Mouse (Mus musculus): ENCODE results near the gene Etaa1. TPM values are rescaled to one million over a fixed set of nuclear protein-coding genes. Genes with fewer than 3 reads are reported as not detected.

Etaa1 gene
- 8.9 and 10.6 TPM in 2 replicates for polyA plus RNA-seq (2015; fragmentation: Nextera tagmentation; extraction: Ambion mirVana)

DNA sequence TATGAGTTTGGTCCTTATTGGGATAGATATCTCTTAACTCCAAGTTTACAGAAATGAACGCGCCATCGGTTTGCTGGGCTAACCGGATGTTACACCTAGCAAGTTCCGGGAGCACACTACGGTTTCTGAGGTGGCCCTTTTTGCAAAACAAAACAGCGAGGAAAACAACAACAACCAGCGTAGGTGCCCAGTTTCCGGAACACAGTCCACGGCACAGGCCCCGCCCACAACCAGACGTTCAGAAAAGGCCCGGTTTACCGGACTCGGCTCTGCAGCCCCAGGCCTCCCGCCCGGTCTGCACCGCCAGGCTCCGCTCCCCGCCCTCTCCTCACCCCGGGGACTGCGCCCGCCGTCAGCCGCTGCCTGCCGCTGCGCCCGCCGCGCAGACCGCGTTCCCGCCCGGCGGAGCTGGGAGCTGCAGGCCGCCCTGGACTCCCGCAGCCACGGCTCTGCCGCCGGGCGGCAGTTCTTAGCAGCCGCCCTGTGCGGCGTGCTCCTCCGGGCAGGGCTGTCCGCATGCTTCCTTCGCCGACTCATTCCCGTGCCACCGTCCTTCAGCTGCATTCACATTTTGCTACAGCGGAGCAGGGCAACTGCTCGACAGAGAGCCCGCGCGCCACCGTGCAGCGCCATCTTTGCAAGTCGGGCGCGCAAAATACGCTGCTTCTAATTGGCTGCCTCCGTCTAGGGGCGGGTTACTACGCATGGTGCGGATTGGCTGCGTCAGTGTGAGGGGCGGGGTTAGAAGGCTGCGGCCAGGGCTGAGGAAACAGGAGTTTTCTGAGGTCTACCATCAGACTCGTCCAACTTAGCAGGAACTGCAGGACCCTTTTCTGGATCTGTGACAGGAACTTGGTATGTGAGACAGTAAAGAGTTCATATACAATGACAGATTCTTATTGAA is at the start of gene Etaa1:
Etaa1 (minus strand) TSS at position 645 of the 904 bp plus-strand sequence.
- under 1% methylated on average over 69 of the region's 69 CpGs for WGBS
- ATAC-seq: peak; percentile 100
- Histone ChIP-seq H3K27me3 (replicated peaks) (no peaks in the 10 kb centered on the region), H3K9ac (peak within 1 kb of the TSS; percentile 97), H3K9me3 (no peaks in the 10 kb centered on the region), H3K36me3 (peaks cover 6% of the 10 kb centered on the region; the same call in 1 of the 2 replicates), H3K4me3 (replicated peaks) (peak within 1 kb of the TSS; percentile 100), H3K4me1 (replicated peaks) (no peaks in the 10 kb centered on the region), H3K27ac (peak within 1 kb of the TSS; percentile 96), H3K4me2 (replicated peaks) (peak within 1 kb of the TSS; percentile 60)

DNA sequence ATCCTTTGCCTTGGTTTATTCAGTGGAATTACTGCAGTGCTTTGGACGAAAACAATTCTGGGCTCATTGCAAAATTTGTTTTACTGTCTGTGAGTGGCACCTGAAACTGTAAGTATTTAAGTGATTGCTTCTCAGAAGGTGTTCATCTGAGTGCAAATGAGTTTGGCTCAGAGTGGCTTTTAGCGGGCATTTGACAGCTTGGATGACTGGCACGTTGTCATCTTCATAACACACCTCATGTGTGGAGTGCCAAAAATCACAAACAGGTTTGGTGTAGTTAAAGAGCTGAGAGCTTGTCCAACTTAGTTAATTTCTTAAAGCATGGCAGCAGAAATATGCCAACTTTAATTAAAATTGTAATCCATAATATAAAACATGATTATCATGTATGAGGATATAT is 40.5 kb upstream of the Etaa1 start:
- Histone ChIP-seq H3K9me3 (no peaks in the 10 kb centered on the region), H3K4me3 (replicated peaks) (no peak overlapping the region), H3K36me3 (no peaks in the 10 kb centered on the region), H3K27me3 (replicated peaks) (no peaks in the 10 kb centered on the region), H3K27ac (no peak overlapping the region), H3K9ac (no peak overlapping the region), H3K4me2 (replicated peaks) (no peak overlapping the region), H3K4me1 (replicated peaks) (no peaks in the 10 kb centered on the region)
- 88% methylated on average over 3 of the region's 3 CpGs for WGBS
- ATAC-seq: no peak

DNA sequence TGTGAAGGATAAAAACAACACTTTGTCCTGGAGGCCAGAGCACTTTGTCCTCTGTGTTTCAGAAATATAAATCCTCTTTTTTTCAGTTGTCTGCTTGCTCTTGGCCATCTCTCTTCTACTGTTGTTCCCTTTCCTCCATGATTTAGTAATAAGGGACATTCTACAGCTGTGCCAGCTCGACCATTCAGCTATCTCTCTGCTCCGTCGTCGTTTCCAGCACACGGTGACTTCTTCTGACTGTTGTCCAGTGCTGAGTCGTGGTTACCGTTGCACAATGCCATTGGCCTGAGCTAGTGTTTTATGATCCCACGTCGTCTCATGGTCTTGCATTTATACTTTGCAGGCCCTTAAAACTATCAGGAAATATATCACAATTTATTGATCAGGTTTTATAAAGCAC is 38.6 kb upstream of the Etaa1 start:
- no peak overlapping the region for H3K27ac ChIP-seq
- no peaks in the 10 kb centered on the region for H3K27me3 ChIP-seq (replicated peaks)
- no peak for ATAC-seq
- H3K36me3 ChIP-seq: no peaks in the 10 kb centered on the region
- no peak overlapping the region for H3K4me3 ChIP-seq (replicated peaks)
- H3K4me2 ChIP-seq (replicated peaks): no peak overlapping the region
- no peaks in the 10 kb centered on the region for H3K9me3 ChIP-seq
- WGBS: 82% methylated on average over 9 of the region's 9 CpGs
- no peak overlapping the region for H3K9ac ChIP-seq
- no peaks in the 10 kb centered on the region for H3K4me1 ChIP-seq (replicated peaks)

DNA sequence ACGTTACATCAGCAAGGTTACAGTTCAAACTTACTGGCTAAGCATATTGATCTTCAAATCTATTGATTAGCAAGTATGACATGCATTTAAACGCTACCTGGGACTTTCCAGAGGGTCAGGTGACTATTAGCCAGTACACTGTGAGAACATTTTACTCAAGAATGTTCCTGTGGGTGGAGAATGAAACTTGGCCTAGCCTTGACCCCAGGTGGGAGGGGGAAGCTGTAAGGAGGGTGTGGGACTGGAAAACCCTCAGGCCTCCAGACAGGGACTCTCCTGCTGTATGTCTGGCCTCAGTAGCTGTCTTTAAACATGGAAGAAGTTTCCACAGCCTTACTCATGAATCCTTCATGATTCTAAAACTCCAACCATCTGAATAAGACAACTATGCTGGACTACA is 29.7 kb upstream of the Etaa1 start:
- Histone ChIP-seq H3K9me3 (no peaks in the 10 kb centered on the region), H3K4me1 (replicated peaks) (no peaks in the 10 kb centered on the region), H3K4me2 (replicated peaks) (no peak overlapping the region), H3K9ac (no peak overlapping the region), H3K36me3 (no peaks in the 10 kb centered on the region), H3K27me3 (replicated peaks) (no peaks in the 10 kb centered on the region), H3K4me3 (replicated peaks) (no peak overlapping the region), H3K27ac (no peak overlapping the region)
- no peak for ATAC-seq
- 59% methylated on average over 2 of the region's 2 CpGs for WGBS

DNA sequence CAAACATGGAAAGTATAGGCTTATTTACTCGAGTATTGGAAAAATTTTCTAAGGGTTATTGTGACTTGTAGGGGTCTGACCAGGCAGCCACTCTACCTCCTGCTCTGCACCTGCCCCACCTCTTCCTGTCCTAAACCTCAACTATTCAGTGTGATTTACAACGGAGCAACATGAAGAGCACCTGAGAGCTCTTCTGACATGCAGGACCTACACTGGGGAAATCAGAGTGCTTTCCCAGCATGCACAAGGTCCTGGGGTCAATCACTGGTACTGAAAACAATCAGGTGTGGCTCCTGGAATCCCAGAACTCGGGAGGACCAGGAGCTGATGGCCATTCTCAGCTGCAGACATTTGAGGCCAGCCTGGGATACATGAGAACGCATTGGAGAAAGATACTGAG is 27.6 kb upstream of the Etaa1 start:
- no peak overlapping the region for H3K4me3 ChIP-seq (replicated peaks)
- H3K9ac ChIP-seq: no peak overlapping the region
- no peak overlapping the region for H3K4me2 ChIP-seq (replicated peaks)
- no peaks in the 10 kb centered on the region for H3K36me3 ChIP-seq
- H3K27me3 ChIP-seq (replicated peaks): no peaks in the 10 kb centered on the region
- WGBS: 62% methylated on average over 4 of the region's 4 CpGs
- no peak overlapping the region for H3K27ac ChIP-seq
- ATAC-seq: no peak
- no peaks in the 10 kb centered on the region for H3K4me1 ChIP-seq (replicated peaks)
- no peaks in the 10 kb centered on the region for H3K9me3 ChIP-seq

DNA sequence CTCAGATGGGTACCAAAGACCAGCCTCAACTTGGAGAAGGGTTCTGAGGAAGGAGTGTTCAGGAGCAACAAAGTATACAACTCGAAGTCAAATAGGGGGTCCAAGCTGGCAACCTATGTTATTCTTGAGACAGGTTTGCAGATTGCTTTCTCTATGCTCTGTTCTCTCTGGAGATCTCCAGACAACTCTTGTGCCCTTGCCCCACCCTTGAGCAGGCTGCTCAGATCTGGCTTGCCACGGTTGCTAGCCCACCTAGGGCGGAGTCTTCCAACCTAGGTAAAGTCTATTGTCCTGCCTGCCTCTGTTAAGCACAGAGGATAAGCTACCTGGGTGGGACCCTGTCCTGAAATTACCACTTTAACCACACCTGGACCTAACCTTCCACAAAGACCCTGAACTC is 21.9 kb upstream of the Etaa1 start:
- no peak for ATAC-seq
- 79% methylated on average over 3 of the region's 3 CpGs for WGBS
- no peaks in the 10 kb centered on the region for H3K4me1 ChIP-seq (replicated peaks)
- H3K27me3 ChIP-seq (replicated peaks): no peaks in the 10 kb centered on the region
- no peak overlapping the region for H3K27ac ChIP-seq
- no peak overlapping the region for H3K4me2 ChIP-seq (replicated peaks)
- H3K4me3 ChIP-seq (replicated peaks): no peak overlapping the region
- no peak overlapping the region for H3K9ac ChIP-seq
- no peaks in the 10 kb centered on the region for H3K36me3 ChIP-seq
- H3K9me3 ChIP-seq: no peaks in the 10 kb centered on the region

DNA sequence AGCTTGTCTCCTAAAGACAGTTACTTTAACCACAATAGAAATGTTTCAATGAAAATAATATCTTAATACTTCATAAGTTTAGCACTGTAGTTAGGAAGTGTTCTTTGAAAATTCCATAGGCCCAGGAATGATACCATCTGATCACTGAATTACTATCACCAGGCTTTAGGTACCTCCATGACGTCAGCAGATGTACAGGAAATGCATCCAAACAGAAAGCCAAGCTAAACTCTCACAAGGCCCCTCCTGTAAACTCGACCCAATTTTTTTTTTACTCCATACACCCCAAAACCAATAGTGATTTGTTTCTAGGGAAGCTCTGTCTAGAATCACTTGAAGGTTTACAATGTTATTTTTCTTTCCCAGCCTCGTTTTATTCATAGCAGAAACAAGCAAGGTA is 884 bp downstream of the Etaa1 start:
- 0 out of 2 replicates have a peak overlapping the region, but pooled peaks have one; percentile 96 for H3K27ac ChIP-seq
- no peaks in the 10 kb centered on the region for H3K9me3 ChIP-seq
- H3K4me2 ChIP-seq (replicated peaks): peak overlapping the region; percentile 60
- H3K27me3 ChIP-seq (replicated peaks): no peaks in the 10 kb centered on the region
- peak overlapping the region; percentile 100 for H3K4me3 ChIP-seq (replicated peaks)
- peaks cover 6% of the 10 kb centered on the region; the same call in 1 of the 2 replicates for H3K36me3 ChIP-seq
- H3K9ac ChIP-seq: peak overlapping the region; percentile 97
- ATAC-seq: no peak
- 3% methylated on average over 3 of the region's 3 CpGs for WGBS
- no peaks in the 10 kb centered on the region for H3K4me1 ChIP-seq (replicated peaks)

DNA sequence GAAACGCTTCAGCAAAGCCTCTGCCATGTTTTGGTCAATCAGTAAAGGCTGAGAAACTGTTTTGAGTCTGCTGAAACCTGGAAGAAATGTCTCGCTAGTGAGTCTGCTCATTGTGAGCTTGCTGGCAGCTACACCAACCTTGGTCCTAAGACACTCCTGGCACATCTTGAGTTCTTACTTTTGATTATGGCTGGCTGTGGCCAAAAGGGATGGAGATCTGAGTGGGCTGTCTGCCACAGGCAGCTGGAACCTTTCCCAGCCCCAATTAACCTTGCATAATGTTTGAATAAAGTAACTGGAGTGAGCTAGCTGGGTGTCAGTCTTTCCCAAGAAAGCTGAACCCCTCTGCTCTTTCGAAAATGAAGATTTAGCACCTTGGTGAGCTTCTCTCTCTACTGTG is 2.3 kb downstream of the Etaa1 start:
- Histone ChIP-seq H3K36me3 (peaks cover 13% of the 10 kb centered on the region; the same call in 1 of the 2 replicates), H3K4me3 (replicated peaks) (no peak overlapping the region), H3K9me3 (no peaks in the 10 kb centered on the region), H3K4me2 (replicated peaks) (no peak overlapping the region), H3K9ac (no peak overlapping the region), H3K27ac (no peak overlapping the region), H3K4me1 (replicated peaks) (no peaks in the 10 kb centered on the region), H3K27me3 (replicated peaks) (no peaks in the 10 kb centered on the region)
- no peak for ATAC-seq
- 86% methylated on average over 3 of the region's 3 CpGs for WGBS

DNA sequence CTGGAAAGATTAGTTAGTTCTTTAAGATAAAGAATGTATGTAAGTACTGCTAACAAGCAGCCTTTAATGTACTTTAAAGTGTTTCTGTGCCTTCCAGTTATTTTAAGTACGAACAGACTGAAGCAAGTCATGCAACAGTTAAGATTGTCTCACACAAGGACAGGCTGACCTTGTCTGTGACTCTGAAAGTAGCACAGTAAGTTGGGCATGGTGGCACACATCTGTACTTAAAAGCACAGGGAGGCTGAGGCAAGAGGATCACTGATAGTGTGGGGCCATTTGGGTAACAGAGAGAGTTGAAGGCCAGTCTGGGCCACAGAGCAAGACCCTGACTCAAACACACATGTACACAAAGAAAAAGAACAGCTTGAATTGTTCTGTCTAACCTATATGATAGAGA is 14.5 kb downstream of the Etaa1 start:
- 94% methylated on average over 1 of the region's 1 CpGs for WGBS
- Histone ChIP-seq H3K27me3 (replicated peaks) (no peaks in the 10 kb centered on the region), H3K4me3 (replicated peaks) (no peak overlapping the region), H3K36me3 (peaks cover 6% of the 10 kb centered on the region; the same call in 1 of the 2 replicates), H3K9ac (no peak overlapping the region), H3K4me2 (replicated peaks) (no peak overlapping the region), H3K4me1 (replicated peaks) (no peaks in the 10 kb centered on the region), H3K9me3 (no peaks in the 10 kb centered on the region), H3K27ac (no peak overlapping the region)
- ATAC-seq: no peak

DNA sequence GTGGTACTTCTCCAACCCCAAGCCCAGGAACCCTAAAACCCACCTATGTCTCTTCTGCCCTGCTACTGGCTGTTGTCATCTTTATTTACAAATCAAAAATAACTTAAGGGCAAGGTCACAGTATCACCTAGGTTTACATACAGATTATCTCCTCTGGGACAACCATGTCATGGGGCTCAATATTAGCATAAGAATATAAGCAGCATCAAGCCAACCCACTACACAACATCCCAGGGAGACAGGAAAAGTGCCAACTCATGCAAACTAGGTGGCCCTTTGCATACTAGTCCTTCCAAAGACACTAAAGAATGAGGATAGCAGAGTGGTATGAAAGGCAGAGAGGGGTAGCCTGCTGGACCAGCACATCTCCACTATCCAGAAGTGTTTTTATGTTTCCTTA is 15.7 kb downstream of the Etaa1 start:
- Histone ChIP-seq H3K9ac (no peak overlapping the region), H3K9me3 (no peaks in the 10 kb centered on the region), H3K27ac (no peak overlapping the region), H3K27me3 (replicated peaks) (no peaks in the 10 kb centered on the region), H3K36me3 (peaks cover 6% of the 10 kb centered on the region; the same call in 1 of the 2 replicates), H3K4me3 (replicated peaks) (no peak overlapping the region), H3K4me1 (replicated peaks) (no peaks in the 10 kb centered on the region), H3K4me2 (replicated peaks) (no peak overlapping the region)
- ATAC-seq: no peak

DNA sequence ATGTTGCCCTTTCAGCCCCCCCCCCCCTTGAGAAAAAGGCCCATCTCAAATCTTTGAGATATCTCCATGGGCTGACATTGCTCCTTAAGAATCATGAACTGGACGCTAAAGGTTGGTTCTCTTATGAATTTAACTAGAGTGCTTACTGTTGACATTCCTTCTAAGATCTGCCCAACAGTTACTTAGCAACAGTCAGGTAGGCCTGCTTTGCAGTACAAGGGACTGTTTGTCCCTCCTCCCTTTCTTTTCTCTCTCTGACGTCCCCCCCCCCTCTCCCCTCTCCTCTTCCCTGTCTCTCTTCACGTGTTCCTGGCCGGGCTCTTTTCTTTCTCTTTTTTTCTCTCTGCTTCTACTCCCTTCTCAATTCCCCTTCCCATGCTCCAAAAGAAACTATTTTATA is 35.8 kb downstream of the Etaa1 start:
- no peak for ATAC-seq
- WGBS: 61% methylated on average over 4 of the region's 4 CpGs
- H3K9ac ChIP-seq: no peak overlapping the region

DNA sequence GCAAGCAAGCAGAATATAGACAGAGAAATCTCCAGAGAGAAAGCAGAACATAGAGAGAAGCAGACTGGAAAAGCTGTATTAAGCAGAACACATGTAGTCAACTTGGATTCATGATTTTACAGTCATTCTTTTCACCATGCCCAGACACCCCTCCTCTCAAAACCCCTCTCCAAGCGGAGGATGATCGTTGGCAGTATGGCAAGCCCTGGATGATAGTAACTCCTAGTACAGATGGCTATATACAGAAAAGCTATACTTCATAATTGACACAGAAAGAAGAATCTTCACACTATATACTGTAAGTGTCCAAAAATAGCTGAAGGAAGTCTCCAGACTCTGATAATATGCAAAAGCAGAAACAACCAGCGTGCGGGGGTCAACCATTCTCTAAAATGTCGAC is 36.6 kb downstream of the Etaa1 start:
- ATAC-seq: no peak
- H3K4me2 ChIP-seq (replicated peaks): no peak overlapping the region
- no peak overlapping the region for H3K27ac ChIP-seq
- H3K27me3 ChIP-seq (replicated peaks): no peaks in the 10 kb centered on the region
- H3K4me1 ChIP-seq (replicated peaks): no peaks in the 10 kb centered on the region
- no peak overlapping the region for H3K4me3 ChIP-seq (replicated peaks)
- H3K9ac ChIP-seq: no peak overlapping the region
- WGBS: 85% methylated on average over 5 of the region's 5 CpGs
- no peaks in the 10 kb centered on the region for H3K9me3 ChIP-seq
- no peaks in the 10 kb centered on the region for H3K36me3 ChIP-seq

More for the DNA sequence above, 35.8 kb downstream of the Etaa1 start:
- Histone ChIP-seq H3K4me2 (replicated peaks) (no peak overlapping the region), H3K27ac (no peak overlapping the region), H3K27me3 (replicated peaks) (no peaks in the 10 kb centered on the region), H3K4me3 (replicated peaks) (no peak overlapping the region), H3K9me3 (no peaks in the 10 kb centered on the region), H3K4me1 (replicated peaks) (no peaks in the 10 kb centered on the region), H3K36me3 (no peaks in the 10 kb centered on the region)

DNA sequence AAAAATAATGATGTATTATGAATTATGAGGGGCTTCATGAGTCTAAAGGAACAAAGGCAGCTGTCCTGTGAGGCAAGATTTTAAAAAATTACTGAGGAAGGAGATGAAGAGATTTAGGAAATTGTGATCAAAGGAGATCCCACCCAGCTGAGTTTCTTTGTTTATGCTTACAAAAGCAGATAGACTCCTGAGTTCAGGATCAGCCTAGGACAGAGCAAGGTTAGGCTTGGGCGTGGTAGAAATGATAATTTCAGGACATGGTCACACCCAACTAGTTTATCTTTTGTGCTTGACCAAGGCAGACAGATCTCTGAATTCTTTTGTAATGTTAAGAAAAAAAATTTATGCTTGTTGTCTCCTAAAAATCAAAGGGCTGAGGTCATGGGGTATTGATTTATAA is 37.2 kb downstream of the Etaa1 start:
- H3K9ac ChIP-seq: no peak overlapping the region
- 91% methylated on average over 1 of the region's 1 CpGs for WGBS
- no peaks in the 10 kb centered on the region for H3K4me1 ChIP-seq (replicated peaks)
- H3K36me3 ChIP-seq: no peaks in the 10 kb centered on the region
- no peak overlapping the region for H3K27ac ChIP-seq
- H3K27me3 ChIP-seq (replicated peaks): no peaks in the 10 kb centered on the region
- ATAC-seq: no peak
- no peaks in the 10 kb centered on the region for H3K9me3 ChIP-seq
- no peak overlapping the region for H3K4me2 ChIP-seq (replicated peaks)
- H3K4me3 ChIP-seq (replicated peaks): no peak overlapping the region
